Mouse (Mus musculus) granulocyte monocyte progenitor cell, adult 5-6 weeks (primary cell): ENCODE data around the gene Fam169a. TPM values are rescaled to one million over a fixed set of nuclear protein-coding genes. Genes with fewer than 3 reads are reported as not detected.

ENCODE experiments used
- ATAC-seq: replicated peaks from 2 replicates; pipeline ENCODE4 v1.8.0; 2016; ENCODE audit warnings: mild to moderate bottlenecking, moderate TSS enrichment, inconsistent platforms; ENCODE audit not compliant: poor library complexity, severe bottlenecking
- total RNA-seq, 2 experiments: library from RNA; stranded (forward) in 1 of 2; stranded (reverse) in 1 of 2; fragments of 200-712, 200-1000 nt in 1 of 2; fragments of >200 nt in 1 of 2; fragmentation: Nextera tagmentation in 1 of 2; gene quantifications; 2 replicates each; pipeline ENCODE4 v1.2.3; 2014 to 2017

Fam169a gene
- total RNA-seq, 2 experiments from 2014 or later: 0.88 TPM; not detected in 1

- ATAC-seq: no peak
These were observed 108.6 kb downstream of the Fam169a start for GRCm38 (mm10) chr13:97175520-97176264.

- no peak for ATAC-seq
These were observed 109.6 kb downstream of the Fam169a start for GRCm38 (mm10) chr13:97176731-97177130.

GRCm38 (mm10) chr13:97178943-97179342 is 111.9 kb downstream of the Fam169a start:
- no peak for ATAC-seq

DNA sequence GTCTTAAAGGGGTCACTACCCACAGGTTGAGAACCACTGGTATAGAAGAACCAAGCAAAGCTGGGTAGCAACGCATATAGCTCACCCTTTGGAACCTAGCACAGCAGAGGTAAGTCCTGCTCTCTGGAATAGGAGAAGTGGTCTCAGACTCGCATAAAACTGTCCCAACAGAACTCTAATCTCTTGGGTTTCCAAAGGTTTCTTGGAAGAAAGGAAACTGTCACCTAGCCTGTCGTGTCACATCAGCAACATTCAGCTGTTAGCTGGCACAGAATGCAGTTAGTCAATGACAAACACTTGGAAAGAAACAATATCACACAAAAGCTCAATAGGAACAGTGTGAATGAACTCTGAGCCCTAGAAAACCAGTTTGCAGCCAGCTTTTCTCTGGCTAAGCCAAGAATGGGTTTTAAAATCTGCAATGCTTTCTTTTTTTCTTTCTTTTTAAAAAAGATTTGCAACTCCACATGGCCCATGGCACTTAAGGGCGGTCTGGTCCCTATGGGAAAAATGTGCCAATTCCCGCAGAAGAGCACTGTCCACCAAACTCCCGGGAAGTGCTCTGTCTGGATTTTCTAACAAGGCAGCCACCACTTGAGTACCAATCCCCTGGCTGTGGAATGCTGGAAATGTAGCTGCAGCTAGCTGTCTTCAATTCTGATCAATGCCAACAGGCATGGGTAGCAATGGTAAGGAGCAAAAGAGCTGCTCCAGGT is 113.2 kb downstream of the Fam169a start:
- no peak for ATAC-seq

Other genes with a start within 250 kb of the Fam169a start
- 0.69 and 1.1 TPM in 2 replicates for gene Gcnt4, start 142.6 kb upstream of the Fam169a start, total RNA-seq (2014; fragmentation: Nextera tagmentation)
- 0.65 and 0.88 TPM in 2 replicates for gene Gcnt4, start 142.6 kb upstream of the Fam169a start, total RNA-seq (2017)
- not detected in 2 replicates for gene 1700029F12Rik, start 32.9 kb upstream of the Fam169a start, total RNA-seq (2014; fragmentation: Nextera tagmentation)
- gene 1700029F12Rik, start 32.9 kb upstream of the Fam169a start, total RNA-seq (2017): not detected in 2 replicates
- 0.47 and 5.7 TPM in 2 replicates for gene Gm6169, start 32.0 kb downstream of the Fam169a start, total RNA-seq (2014; fragmentation: Nextera tagmentation)
- gene Gm6169, start 32.0 kb downstream of the Fam169a start, total RNA-seq (2017): 1.4 TPM in 1 of 2 replicates, not detected in the other
- 24.2 and 25.0 TPM in 2 replicates for gene Gfm2, start 70.7 kb downstream of the Fam169a start, total RNA-seq (2014; fragmentation: Nextera tagmentation)
- 27.9 and 38.1 TPM in 2 replicates for gene Gfm2, start 70.7 kb downstream of the Fam169a start, total RNA-seq (2017)
- 192 and 208 TPM in 2 replicates for gene Nsa2, start 70.7 kb downstream of the Fam169a start, total RNA-seq (2014; fragmentation: Nextera tagmentation)
- gene Nsa2, start 70.7 kb downstream of the Fam169a start, total RNA-seq (2017): 335 and 341 TPM in 2 replicates
- 27.7 and 33.3 TPM in 2 replicates for gene Hexb, start 131.1 kb downstream of the Fam169a start, total RNA-seq (2014; fragmentation: Nextera tagmentation)
- 31.8 and 32.1 TPM in 2 replicates for gene Hexb, start 131.1 kb downstream of the Fam169a start, total RNA-seq (2017)
- gene Enc1, start 173.8 kb downstream of the Fam169a start, total RNA-seq (2014; fragmentation: Nextera tagmentation): 1.3 and 3.8 TPM in 2 replicates
- 2.4 and 2.5 TPM in 2 replicates for gene Enc1, start 173.8 kb downstream of the Fam169a start, total RNA-seq (2017)